Mouse (Mus musculus): Measurements from ENCODE around the gene Ube2f. TPM values are rescaled to one million over a fixed set of nuclear protein-coding genes. Genes with fewer than 3 reads are reported as not detected.

Ube2f gene
- total and polyA plus RNA-seq, 2 experiments, result 17.7 to 23.4 TPM

- no peaks in the 10 kb centered on the region for H3K36me3 ChIP-seq (ENCODE audit: control insufficient read depth, insufficient read depth, low read length)
- no peaks in the 10 kb centered on the region for H3K27me3 ChIP-seq (ENCODE audit: control insufficient read depth, insufficient read depth, low read length)
- H3K9ac ChIP-seq (ENCODE audit: low read depth, low read length), result no peak overlapping the region
- TF ChIP-seq POLR2A (IDR thresholded peaks at IDR 0.05; ENCODE audit: extremely low read depth, insufficient read depth, low read length) (no peak), CTCF (IDR thresholded peaks at IDR 0.05; ENCODE audit: low read depth, low read length) (no peak)
- no peaks in the 10 kb centered on the region for H3K4me1 ChIP-seq (ENCODE audit: control insufficient read depth, insufficient read depth, low read length)
- WGBS, result 86% methylated on average over 1 of the region's 1 CpGs
- no peaks in the 10 kb centered on the region for H3K79me2 ChIP-seq (ENCODE audit: control insufficient read depth, insufficient read depth, low read length)
- no peak overlapping the region for H3K4me3 ChIP-seq (ENCODE audit: insufficient read depth, low read depth, low read length)
- no peak overlapping the region for H3K27ac ChIP-seq (replicated peaks; ENCODE audit: insufficient read depth, low read depth, low read length)
- DNase-seq (ENCODE audit: extremely low read depth, low read depth, low spot score), result no peak
These were observed 10.3 kb upstream of the Ube2f start for GRCm38 (mm10) chr1:91239800-91240199.

GRCm38 (mm10) chr1:91240685-91241084 lies 9.4 kb upstream of the Ube2f start:
- DNase-seq (ENCODE audit: extremely low read depth, low read depth, low spot score), result no peak
- no peaks in the 10 kb centered on the region for H3K36me3 ChIP-seq (ENCODE audit: control insufficient read depth, insufficient read depth, low read length)
- no peaks in the 10 kb centered on the region for H3K27me3 ChIP-seq (ENCODE audit: control insufficient read depth, insufficient read depth, low read length)
- no peak overlapping the region for H3K9ac ChIP-seq (ENCODE audit: low read depth, low read length)
- TF ChIP-seq CTCF (IDR thresholded peaks at IDR 0.05; ENCODE audit: low read depth, low read length) (no peak), POLR2A (IDR thresholded peaks at IDR 0.05; ENCODE audit: extremely low read depth, insufficient read depth, low read length) (no peak)
- peaks cover 2% of the 10 kb centered on the region; the same call in 1 of the 2 replicates for H3K4me1 ChIP-seq (ENCODE audit: control insufficient read depth, insufficient read depth, low read length)
- 73% methylated on average over 1 of the region's 1 CpGs for whole genome bisulfite sequencing
- no peaks in the 10 kb centered on the region for H3K79me2 ChIP-seq (ENCODE audit: control insufficient read depth, insufficient read depth, low read length)
- H3K27ac ChIP-seq (replicated peaks; ENCODE audit: insufficient read depth, low read depth, low read length), result no peak overlapping the region
- no peak overlapping the region for H3K4me3 ChIP-seq (ENCODE audit: insufficient read depth, low read depth, low read length)

DNA sequence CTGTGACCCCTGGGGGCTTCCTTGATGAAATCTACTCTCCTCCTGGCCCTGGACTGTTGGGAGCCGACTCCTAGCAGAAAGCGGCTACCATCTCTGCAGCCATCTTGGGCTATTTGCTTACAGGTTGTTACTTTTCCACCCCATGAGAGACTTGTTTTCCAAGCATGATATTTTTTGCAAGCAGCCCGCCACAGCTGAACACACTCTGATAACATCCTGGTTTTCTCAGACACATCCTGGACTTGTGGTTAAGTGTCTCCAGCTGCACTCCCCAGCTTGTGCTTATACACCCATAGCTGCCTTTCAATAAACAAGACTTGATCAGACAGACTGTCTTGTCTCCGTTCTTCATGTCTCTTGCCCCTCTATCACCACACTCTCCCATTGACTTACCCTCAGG lies 8.9 kb upstream of the Ube2f start:
- H3K4me3 ChIP-seq (ENCODE audit: insufficient read depth, low read depth, low read length), result no peak overlapping the region
- H3K9ac ChIP-seq (ENCODE audit: low read depth, low read length), result no peak overlapping the region
- no peaks in the 10 kb centered on the region for H3K79me2 ChIP-seq (ENCODE audit: control insufficient read depth, insufficient read depth, low read length)
- H3K4me1 ChIP-seq (ENCODE audit: control insufficient read depth, insufficient read depth, low read length), result peaks cover 2% of the 10 kb centered on the region; the same call in 1 of the 2 replicates
- DNase-seq (ENCODE audit: extremely low read depth, low read depth, low spot score), result no peak
- TF ChIP-seq POLR2A (IDR thresholded peaks at IDR 0.05; ENCODE audit: extremely low read depth, insufficient read depth, low read length) (no peak), CTCF (IDR thresholded peaks at IDR 0.05; ENCODE audit: low read depth, low read length) (no peak)
- no peaks in the 10 kb centered on the region for H3K27me3 ChIP-seq (ENCODE audit: control insufficient read depth, insufficient read depth, low read length)
- 89% methylated on average over 4 of the region's 4 CpGs for WGBS
- H3K36me3 ChIP-seq (ENCODE audit: control insufficient read depth, insufficient read depth, low read length), result no peaks in the 10 kb centered on the region
- no peak overlapping the region for H3K27ac ChIP-seq (replicated peaks; ENCODE audit: insufficient read depth, low read depth, low read length)

DNA sequence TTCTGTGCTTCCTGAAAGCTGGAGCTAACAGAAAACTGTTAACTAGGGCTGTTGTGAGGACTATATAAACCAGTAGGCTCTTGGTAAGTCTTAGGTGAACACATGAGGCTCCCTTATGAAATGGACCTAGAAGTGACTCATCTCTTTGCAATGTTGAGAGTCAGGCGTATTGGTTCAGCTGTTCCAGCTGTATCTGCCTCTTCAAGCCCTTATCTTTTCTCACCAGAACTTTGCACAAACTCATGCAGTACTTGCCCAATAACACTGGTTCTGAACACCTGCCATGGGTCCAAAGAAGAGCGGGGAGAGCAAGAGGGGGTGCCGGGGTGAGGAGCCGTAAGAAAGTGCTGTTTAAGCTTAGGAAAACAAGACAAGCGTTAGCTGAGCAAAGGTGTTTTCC lies 1.9 kb upstream of the Ube2f start:
- no peak overlapping the region for H3K9ac ChIP-seq (ENCODE audit: low read depth, low read length)

GRCm38 (mm10) chr1:91248970-91249369 lies 1.1 kb upstream of the Ube2f start:
- WGBS, result 42% methylated on average over 4 of the region's 4 CpGs
- H3K27ac ChIP-seq (replicated peaks; ENCODE audit: insufficient read depth, low read depth, low read length), result no peak overlapping the region

More for the DNA sequence above, 1.9 kb upstream of the Ube2f start:
- DNase-seq (ENCODE audit: extremely low read depth, low read depth, low spot score), result no peak
- WGBS, result 88% methylated on average over 5 of the region's 5 CpGs
- Histone ChIP-seq H3K27ac (replicated peaks; ENCODE audit: insufficient read depth, low read depth, low read length) (no peak overlapping the region), H3K4me1 (ENCODE audit: control insufficient read depth, insufficient read depth, low read length) (peaks cover 16% of the 10 kb centered on the region), H3K36me3 (ENCODE audit: control insufficient read depth, insufficient read depth, low read length) (no peaks in the 10 kb centered on the region), H3K4me3 (ENCODE audit: insufficient read depth, low read depth, low read length) (no peak overlapping the region), H3K27me3 (ENCODE audit: control insufficient read depth, insufficient read depth, low read length) (no peaks in the 10 kb centered on the region), H3K79me2 (ENCODE audit: control insufficient read depth, insufficient read depth, low read length) (peaks cover 17% of the 10 kb centered on the region)
- TF ChIP-seq POLR2A (IDR thresholded peaks at IDR 0.05; ENCODE audit: extremely low read depth, insufficient read depth, low read length) (no peak), CTCF (IDR thresholded peaks at IDR 0.05; ENCODE audit: low read depth, low read length) (no peak)

DNA sequence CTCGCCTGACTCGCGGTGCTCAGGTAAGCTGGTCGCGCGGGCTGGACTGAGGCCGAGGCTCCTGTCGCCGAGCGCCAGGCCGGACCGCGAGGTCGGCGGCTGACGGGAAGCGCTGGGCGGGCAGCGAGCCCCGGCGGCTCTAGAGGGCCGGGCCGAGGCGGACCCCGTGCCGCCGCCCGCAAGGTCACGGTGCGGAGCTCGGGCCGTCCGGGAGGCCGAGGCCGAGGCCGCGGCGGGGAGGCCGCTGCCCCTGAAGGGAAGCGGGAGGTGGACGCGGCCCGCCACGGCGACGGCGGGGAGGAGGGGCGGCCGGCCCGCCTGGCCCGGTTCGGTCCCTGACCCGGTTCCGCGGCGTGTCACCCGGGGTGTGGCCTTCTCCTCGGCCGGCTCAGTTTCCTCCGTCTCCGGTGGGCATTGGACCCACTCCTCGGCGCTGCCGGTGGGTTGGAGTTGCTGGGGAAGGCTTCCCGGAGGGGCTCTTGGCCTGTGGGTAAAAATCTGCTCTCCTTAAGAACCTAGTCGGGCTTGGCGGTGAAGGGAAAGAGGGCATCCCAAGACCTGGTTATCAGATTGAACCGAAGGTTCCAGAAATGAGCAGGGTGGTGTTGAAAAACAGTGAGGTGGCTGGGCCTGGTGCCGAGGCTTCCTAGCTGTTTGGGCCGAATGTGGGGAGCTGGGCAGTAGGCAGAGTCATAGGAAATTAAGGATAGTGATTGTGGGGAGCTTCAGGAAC lies 477 bp downstream of the Ube2f start:
- Histone ChIP-seq H3K4me3 (ENCODE audit: insufficient read depth, low read depth, low read length) (peak overlapping the region; percentile 86), H3K27ac (replicated peaks; ENCODE audit: insufficient read depth, low read depth, low read length) (peak overlapping the region; percentile 90), H3K27me3 (ENCODE audit: control insufficient read depth, insufficient read depth, low read length) (no peaks in the 10 kb centered on the region), H3K4me1 (ENCODE audit: control insufficient read depth, insufficient read depth, low read length) (peaks cover 15% of the 10 kb centered on the region), H3K36me3 (ENCODE audit: control insufficient read depth, insufficient read depth, low read length) (0 out of 2 replicates have a peak, but pooled peaks cover 2% of the 10 kb centered on the region), H3K79me2 (ENCODE audit: control insufficient read depth, insufficient read depth, low read length) (peaks cover 30% of the 10 kb centered on the region), H3K9ac (ENCODE audit: low read depth, low read length) (peak overlapping the region; percentile 93)
- DNase-seq (ENCODE audit: extremely low read depth, low read depth, low spot score), result peak; percentile 66
- no peak for TF ChIP-seq CTCF (IDR thresholded peaks at IDR 0.05; ENCODE audit: low read depth, low read length)
- TF ChIP-seq POLR2A (IDR thresholded peaks at IDR 0.05; ENCODE audit: extremely low read depth, insufficient read depth, low read length), result no peak
- WGBS, result under 1% methylated on average over 70 of the region's 70 CpGs

More at GRCm38 (mm10) chr1:91248970-91249369, 1.1 kb upstream of the Ube2f start:
- no peak for DNase-seq (ENCODE audit: extremely low read depth, low read depth, low spot score)
- no peaks in the 10 kb centered on the region for H3K36me3 ChIP-seq (ENCODE audit: control insufficient read depth, insufficient read depth, low read length)
- H3K4me3 ChIP-seq (ENCODE audit: insufficient read depth, low read depth, low read length), result no peak overlapping the region
- TF ChIP-seq POLR2A (IDR thresholded peaks at IDR 0.05; ENCODE audit: extremely low read depth, insufficient read depth, low read length) (no peak), CTCF (IDR thresholded peaks at IDR 0.05; ENCODE audit: low read depth, low read length) (no peak)
- peaks cover 23% of the 10 kb centered on the region for H3K79me2 ChIP-seq (ENCODE audit: control insufficient read depth, insufficient read depth, low read length)
- H3K9ac ChIP-seq (ENCODE audit: low read depth, low read length), result no peak overlapping the region
- H3K27me3 ChIP-seq (ENCODE audit: control insufficient read depth, insufficient read depth, low read length), result no peaks in the 10 kb centered on the region
- peaks cover 16% of the 10 kb centered on the region for H3K4me1 ChIP-seq (ENCODE audit: control insufficient read depth, insufficient read depth, low read length)
